ENCODE assay signal across 14 mouse cellular contexts in genomic region chr12:54208433-54209181, GRCm38 (mm10).
"Had no signal": no experiment of that assay in that cellular context is flagged by ENCODE, and none has a peak within 500 bp of the region (broad histone marks: within the 10 kb centered on the region; RNA-seq: fewer than 3 reads in every experiment).

No protein-coding gene starts in this region.

- H3K27ac ChIP-seq: hindbrain, embryonic 15.5 days; left cerebral cortex, adult 2 months; limb, embryonic 13.5 days; liver, embryonic 12.5 days; liver, embryonic 15.5 days; midbrain, embryonic 10.5 days; midbrain, embryonic 13.5 days had no signal

- H3K9me3 ChIP-seq: hindbrain, embryonic 15.5 days; limb, embryonic 13.5 days; liver, embryonic 12.5 days; liver, embryonic 15.5 days; midbrain, embryonic 13.5 days had no signal

- H3K4me2 ChIP-seq: hindbrain, embryonic 15.5 days; limb, embryonic 13.5 days; liver, embryonic 12.5 days; liver, embryonic 15.5 days; midbrain, embryonic 13.5 days had no signal

- H3K4me3 ChIP-seq: hindbrain, embryonic 15.5 days; left cerebral cortex, adult 2 months; limb, embryonic 13.5 days; liver, embryonic 12.5 days; liver, embryonic 15.5 days; megakaryocyte, embryonic 14.5 days; midbrain, embryonic 10.5 days; midbrain, embryonic 13.5 days had no signal

- H3K9ac ChIP-seq: hindbrain, embryonic 15.5 days; limb, embryonic 13.5 days; liver, embryonic 12.5 days; liver, embryonic 15.5 days; midbrain, embryonic 13.5 days had no signal

- H3K36me3 ChIP-seq: hindbrain, embryonic 15.5 days; limb, embryonic 13.5 days; liver, embryonic 12.5 days; liver, embryonic 15.5 days; midbrain, embryonic 10.5 days; midbrain, embryonic 13.5 days had no signal

- DNase-seq: layer of hippocampus, postnatal 36 days; liver; lung, adult 18-20 months; lung, postnatal 36 days; thymus, postnatal 25 days had no signal

- ATAC-seq: liver, embryonic 12.5 days; midbrain, embryonic 13.5 days; midbrain, embryonic 16.5 days had no signal

- H3K27me3 ChIP-seq: megakaryocyte, embryonic 14.5 days had no signal
